Mouse (Mus musculus): Measurements from ENCODE around the gene Lman2.

- no peak for TF ChIP-seq POLR2A (IDR thresholded peaks at IDR 0.05; ENCODE audit: low read depth, low read length)
- no peak for TF ChIP-seq CTCF (IDR thresholded peaks at IDR 0.05; ENCODE audit: borderline replicate concordance, insufficient read depth, low read length)
Observed at GRCm38 (mm10) chr13:55313051-55313450, 49.5 kb downstream of the Lman2 start.

Data from embryonic fibroblast, embryonic 13.5 days (primary cell).